Mouse (Mus musculus) heart, adult 2 months (tissue): Measurements from ENCODE around the gene Ube2e1.

Source experiments
- CTCF ChIP-seq: fragments of 200-600 bp; IDR thresholded peaks from 2 replicates; pipeline ENCODE4 v1.8.1; 2022; ENCODE audit warnings: antibody characterized with exemption, mild to moderate bottlenecking, moderate library complexity
- POLR2A ChIP-seq: fragments of 200-500 bp; IDR thresholded peaks from 2 replicates; pipeline ENCODE4 v1.6.1; 2011; ENCODE audit warnings: mild to moderate bottlenecking, low read depth, low read length, control low read depth; ENCODE audit not compliant: insufficient read depth

GRCm38 (mm10) chr14:18241786-18242185 is 89.9 kb downstream of the Ube2e1 start:
- TF ChIP-seq CTCF (no peak), POLR2A (no peak)
